Mouse (Mus musculus) layer of hippocampus, postnatal 14 days (tissue): ENCODE results near the gene Psph. TPM values are rescaled to one million over a fixed set of nuclear protein-coding genes. Genes with fewer than 3 reads are reported as not detected.
A peak's percentile ranks its signal among the peaks of the same experiment; 100 is the strongest.

Experiments used
- DNase-seq, 2 experiments: peaks; one replicate each; pipeline ENCODE4 v3.0.0; 2021 to 2022; ENCODE audit warnings: low spot score in 2 of 2, mixed read lengths in 1 of 2
- total RNA-seq, 2 experiments: library from RNA; stranded (reverse); gene quantifications; 2 replicates each; pipeline ENCODE4 v1.2.3; 2021

Gene Psph
- total RNA-seq, 2 experiments from 2014 or later = 29.6 to 30.2 TPM

DNA sequence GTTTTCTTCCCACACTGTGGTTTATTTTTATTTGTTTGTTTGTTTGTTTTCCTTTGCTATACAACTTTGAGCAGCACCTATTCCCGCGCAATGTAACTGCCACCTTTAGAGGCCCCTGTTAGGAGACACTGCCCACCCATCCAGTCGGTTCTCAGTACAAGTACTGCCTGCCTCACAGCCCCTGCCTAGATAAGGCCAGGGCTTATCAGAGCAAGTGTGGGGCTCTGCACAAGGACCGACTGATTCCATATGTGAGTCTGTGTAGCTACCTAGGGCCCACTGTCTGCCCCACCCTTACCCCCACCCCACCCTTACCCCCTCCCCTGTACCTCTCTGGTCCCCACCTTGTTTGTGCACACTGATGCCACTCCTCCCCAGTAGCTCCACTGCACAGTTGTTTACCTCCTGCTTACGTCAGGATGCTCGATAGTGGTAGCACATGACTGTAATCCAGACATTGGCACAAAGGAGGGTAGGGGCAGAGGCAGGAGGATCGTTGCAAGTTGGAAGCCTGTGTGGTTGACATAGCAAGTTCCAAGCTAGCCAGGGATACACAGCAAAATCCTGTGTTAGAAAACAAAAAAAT is 44.3 kb downstream of the Psph start:
- no peak for DNase-seq

- peak; percentile 18 to 34 for DNase-seq
These were observed 46.3 kb downstream of the Psph start for GRCm38 (mm10) chr5:129740976-129741375.

DNA sequence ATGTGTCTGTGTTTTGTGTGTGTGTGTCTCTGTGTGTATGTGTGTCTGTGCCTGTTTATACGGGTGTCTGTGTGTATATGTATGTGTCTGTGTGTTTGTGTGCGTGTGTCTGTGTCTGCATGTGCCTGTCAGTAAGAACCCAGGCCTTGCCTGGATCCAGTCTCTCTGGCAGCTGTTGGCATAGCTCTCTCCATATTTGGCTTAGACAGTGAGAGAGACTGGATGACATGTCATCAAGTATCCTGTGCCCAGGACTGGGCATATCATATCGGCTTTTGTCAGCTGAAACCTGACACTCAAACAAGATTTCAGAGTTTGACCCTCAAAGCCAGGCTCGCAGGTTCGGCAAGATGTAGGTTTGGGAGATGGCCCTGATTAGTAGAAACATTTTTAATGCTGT is 56.2 kb downstream of the Psph start:
- no peak for DNase-seq

GRCm38 (mm10) chr5:129730344-129730743 is 56.9 kb downstream of the Psph start:
- DNase-seq = no peak

DNA sequence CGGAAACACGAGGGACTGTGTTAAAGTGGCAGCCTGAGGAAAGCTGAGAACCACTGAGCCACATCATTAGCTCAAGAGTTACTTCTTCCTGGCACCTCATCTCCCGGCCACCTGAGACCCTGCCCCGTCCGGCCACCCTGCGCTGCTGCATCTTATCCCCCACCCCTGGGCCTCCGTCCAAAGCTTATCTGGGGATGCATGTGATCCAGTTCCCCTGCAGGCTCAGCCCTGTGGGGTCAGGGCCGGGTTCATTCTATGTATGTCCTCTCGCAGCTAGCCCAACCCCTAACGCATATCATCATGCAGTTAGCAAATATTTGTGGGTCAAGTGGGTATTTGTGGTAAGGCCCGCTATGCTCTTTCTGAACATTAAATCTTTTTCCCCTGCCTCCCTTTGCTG is 58.0 kb downstream of the Psph start:
- no peak for DNase-seq

GRCm38 (mm10) chr5:129726784-129727183 is 60.5 kb downstream of the Psph start:
- no peak for DNase-seq

- no peak for DNase-seq
These were observed 61.4 kb downstream of the Psph start for GRCm38 (mm10) chr5:129725774-129726392.

- peak; percentile 91 to 95 for DNase-seq
These were observed 62.1 kb downstream of the Psph start, which contains the start of gene Nipsnap2 for GRCm38 (mm10) chr5:129724834-129725773. Nipsnap2 (plus strand) TSS chr5:129725063.

DNA sequence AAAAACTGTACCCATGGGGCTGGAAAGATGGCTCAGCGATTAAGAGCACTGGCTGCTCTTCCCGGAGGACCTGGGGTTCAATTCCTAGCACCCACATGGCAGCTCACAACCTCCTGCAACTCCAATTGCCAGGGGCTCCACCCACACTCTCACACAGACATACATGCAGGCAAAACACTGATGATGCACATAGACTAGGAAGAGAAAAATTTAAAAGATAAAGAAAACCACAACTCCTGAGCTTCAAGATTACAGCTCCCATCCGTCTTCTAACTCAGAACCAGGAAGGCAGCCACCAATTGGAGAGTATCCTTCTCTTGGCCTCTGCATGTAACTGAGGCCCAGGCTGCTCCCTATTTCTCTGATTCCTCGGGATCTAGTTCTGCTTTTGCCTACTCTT is 63.0 kb downstream of the Psph start:
- no peak for DNase-seq

DNA sequence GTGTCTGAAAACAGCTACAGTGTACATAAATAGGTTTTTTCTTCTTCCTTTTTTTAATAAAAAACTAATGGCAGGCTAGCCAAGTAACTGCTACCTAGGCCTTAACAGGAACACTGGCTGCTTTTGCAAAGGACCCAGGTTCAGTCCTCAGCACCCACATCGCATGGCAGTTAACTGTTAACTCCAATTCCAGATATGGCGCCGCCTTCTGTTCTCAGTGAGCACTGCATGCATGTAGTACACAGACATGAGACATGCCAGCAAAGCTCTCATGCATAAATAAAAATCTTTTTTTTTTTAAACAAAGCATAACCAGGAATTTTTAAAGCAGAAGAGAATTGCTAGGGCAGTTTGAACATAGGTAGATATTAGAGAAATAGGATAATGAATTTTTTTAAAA is 67.1 kb downstream of the Psph start:
- no peak for DNase-seq

- no peak for DNase-seq
These were observed 70.2 kb downstream of the Psph start for GRCm38 (mm10) chr5:129717016-129717415.

Other genes with a start within 250 kb of the Psph start
- gene Mmp17, start 203.3 kb downstream of the Psph start, total RNA-seq = 10 to 100 TPM; 80.3 to 85.9 TPM
- gene Zfp11, start 117.3 kb downstream of the Psph start, total RNA-seq = 1 to 10 TPM; 5.9 to 6.2 TPM
- gene Sept14, start 78.9 kb downstream of the Psph start, total RNA-seq = not detected
- 10 to 100 TPM; 70.8 to 73.2 TPM for gene Mrps17, start 72.0 kb downstream of the Psph start, total RNA-seq
- 10 to 100 TPM; 81.8 to 88.3 TPM for gene Nipsnap2, start 62.4 kb downstream of the Psph start, total RNA-seq
- gene Sumf2, start 59.5 kb upstream of the Psph start, total RNA-seq = 10 to 100 TPM; 18.8 to 19.3 TPM
- 100 to 1,000 TPM; 412 to 435 TPM for gene Chchd2, start 100.0 kb upstream of the Psph start, total RNA-seq
- gene Zbed5, start 108.3 kb upstream of the Psph start, total RNA-seq = 1 to 10 TPM; 4.2 to 4.6 TPM
- gene Phkg1, start 111.1 kb upstream of the Psph start, total RNA-seq = 10 to 100 TPM; 19.7 to 20.3 TPM
- 1 to 10 TPM; 2.1 to 2.4 TPM for gene Nupr1l, start 121.1 kb upstream of the Psph start, total RNA-seq
- gene Vkorc1l1, start 154.5 kb upstream of the Psph start, total RNA-seq = 10 to 100 TPM; 41.5 to 43.9 TPM
- gene Gusb, start 215.6 kb upstream of the Psph start, total RNA-seq = 10 to 100 TPM; 13.1 to 13.7 TPM
- gene Asl, start 241.8 kb upstream of the Psph start, total RNA-seq = 10 to 100 TPM; 19.2 to 21.5 TPM
- 10 to 100 TPM; 29.9 to 34.0 TPM for gene Crcp, start 241.8 kb upstream of the Psph start, total RNA-seq